Mouse (Mus musculus) G1E (cell line): ENCODE measurements around the gene Helz. TPM values are rescaled to one million over a fixed set of nuclear protein-coding genes. Genes with fewer than 3 reads are reported as not detected.
"Not testable (repeated sequence)": the region's sequence is repeated elsewhere in the genome, so short reads cannot be mapped to it uniquely, and the experiment has no call there.

Experiments used
- ATAC-seq: 2 replicates; pipeline ENCODE4 v1.8.0; 2016; ENCODE audit warnings: mild to moderate bottlenecking; ENCODE audit not compliant: insufficient number of reproducible peaks, poor library complexity, low FRiP score, severe bottlenecking; ENCODE audit errors: extremely low read depth
- DNase-seq: peaks from one replicate; pipeline ENCODE4 v3.0.0; 2012; ENCODE audit warnings: low spot score
- H3K27me3 ChIP-seq: 2 replicates; pipeline ENCODE4 v1.6.1; 2012; ENCODE audit warnings: mild to moderate bottlenecking, low read length, inconsistent platforms; ENCODE audit not compliant: insufficient read depth
- H3K36me3 ChIP-seq: replicated peaks from 2 replicates; pipeline ENCODE3; 2012; ENCODE audit warnings: mild to moderate bottlenecking, inconsistent platforms
- H3K4me1 ChIP-seq: 2 replicates; pipeline ENCODE4 v1.6.1; 2012; ENCODE audit warnings: low read depth, low read length, inconsistent platforms, mixed read lengths; ENCODE audit not compliant: insufficient read depth
- H3K4me3 ChIP-seq: 2 replicates; pipeline ENCODE4 v1.5.1; 2012; ENCODE audit warnings: low read depth, mild to moderate bottlenecking, inconsistent platforms, low read length, moderate library complexity, mixed read lengths
- H3K9me3 ChIP-seq: replicated peaks from 2 replicates; pipeline ENCODE4 v1.6.1; 2012; ENCODE audit warnings: inconsistent platforms
- CTCF ChIP-seq: IDR thresholded peaks from 2 replicates; pipeline ENCODE4 v1.5.1; 2012; ENCODE audit warnings: low read depth, low read length, inconsistent platforms, mixed read lengths
- GATA1 ChIP-seq: IDR thresholded peaks from 2 replicates; pipeline ENCODE4 v1.6.1; 2012; ENCODE audit warnings: borderline replicate concordance, low read length, inconsistent platforms, mixed read lengths
- GATA2 ChIP-seq: IDR thresholded peaks from 2 replicates; pipeline ENCODE4 v1.6.1; 2012; ENCODE audit warnings: low read depth, low read length, inconsistent platforms, borderline replicate concordance
- POLR2AphosphoS5 ChIP-seq: IDR thresholded peaks from 2 replicates; pipeline ENCODE4 v1.6.1; 2012; ENCODE audit warnings: low read depth, low read length, inconsistent platforms; ENCODE audit not compliant: insufficient replicate concordance
- TAL1 ChIP-seq: conservative IDR thresholded peaks from 2 replicates; pipeline ENCODE4 v1.6.1; 2012; ENCODE audit warnings: low read depth, low read length, inconsistent platforms, mixed read lengths
- polyA plus RNA-seq: library from polyadenylated mRNA; stranded (reverse); fragments of >175 nt; gene quantifications from 2 replicates; pipeline ENCODE4 v1.2.3, GENCODE M21; 2012
- total RNA-seq, 2 experiments: library from RNA; stranded (forward) in 1 of 2; stranded (reverse) in 1 of 2; fragments of 200-1000 nt in 1 of 2; fragments of >200 nt in 1 of 2; fragmentation: Nextera tagmentation in 1 of 2; gene quantifications; 2 replicates each; pipeline ENCODE4 v1.2.3; 2014 to 2017

Gene Helz
- total RNA-seq (2014; fragmentation: Nextera tagmentation) (63.5 and 92.8 TPM in 2 replicates), total RNA-seq (2017) (21.7 and 23.8 TPM in 2 replicates), polyA plus RNA-seq (97.3 and 114 TPM in 2 replicates)

DNA sequence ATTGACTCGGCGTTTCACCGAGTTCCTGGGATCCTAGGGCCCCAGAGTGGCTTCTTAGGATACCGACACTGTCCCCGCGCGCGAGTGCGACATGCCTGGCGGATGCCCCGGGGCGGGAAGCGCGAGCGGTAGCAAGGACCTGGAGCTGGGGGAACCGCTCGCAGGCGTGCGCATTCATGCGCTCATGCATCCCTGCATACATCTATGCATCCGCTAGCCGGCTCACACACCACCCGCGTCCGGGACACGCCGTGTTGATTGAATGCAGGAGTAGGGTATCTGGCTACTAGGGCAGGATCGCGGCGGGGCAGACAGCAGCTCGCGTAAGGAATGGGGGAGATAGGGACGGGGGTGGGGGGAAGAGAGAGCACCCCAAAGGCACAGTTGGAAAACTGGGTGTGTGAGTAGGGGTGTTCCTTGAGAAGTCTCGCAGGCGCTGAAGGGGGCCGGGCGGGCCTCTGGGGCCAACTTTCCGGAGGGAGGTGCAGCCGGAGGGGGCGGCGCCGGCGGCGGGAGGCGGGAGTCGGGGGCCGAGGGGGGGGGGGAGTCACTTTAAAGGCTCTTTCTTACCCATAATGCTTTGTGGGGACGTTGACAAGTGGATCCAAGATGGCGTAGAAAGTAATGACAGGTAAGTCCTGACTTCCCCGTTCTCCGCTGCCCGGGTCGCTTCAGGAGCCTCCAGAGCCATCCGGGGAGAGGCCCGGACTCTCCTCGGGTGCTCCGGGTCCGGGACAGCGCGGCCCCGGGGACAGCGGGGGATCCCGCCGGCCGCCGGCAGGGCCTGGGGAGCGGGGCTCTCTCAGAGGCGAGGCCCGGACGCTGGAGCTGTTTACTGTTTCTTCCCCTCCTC is at the start of gene Helz:
TSS of gene Helz (plus strand) at position 580 of the 853 bp plus-strand sequence.
- ATAC-seq = peak; percentile 76
- peak; percentile 91 for DNase-seq

DNA sequence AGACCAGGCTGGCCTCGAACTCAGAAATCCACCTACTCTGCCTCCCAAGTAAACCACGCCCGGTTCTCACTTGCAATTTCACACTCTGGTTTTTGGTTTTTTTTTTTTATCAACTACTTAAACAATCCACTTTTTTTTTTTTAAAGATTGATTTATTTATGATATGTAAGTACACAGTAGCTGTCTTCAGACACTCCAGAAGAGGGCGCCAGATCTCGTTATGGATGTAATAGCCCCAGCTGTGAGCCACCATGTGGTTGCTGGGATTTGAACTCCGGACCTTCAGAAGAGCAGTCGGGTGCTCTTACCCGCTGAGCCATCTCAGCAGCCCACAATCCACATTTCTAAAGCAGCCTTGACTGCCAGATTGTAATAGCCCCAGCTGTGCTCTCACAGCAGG is 44.9 kb upstream of the Helz start:
- no peak for ATAC-seq
- Histone ChIP-seq H3K4me1 (no peaks in the 10 kb centered on the region), H3K36me3 (peaks cover 42% of the 10 kb centered on the region), H3K4me3 (no peak overlapping the region), H3K27me3 (no peaks in the 10 kb centered on the region), H3K9me3 (no peaks in the 10 kb centered on the region)
- TF ChIP-seq CTCF = no peak
- no peak for TF ChIP-seq GATA2
- TF ChIP-seq GATA1 = no peak
- TF ChIP-seq TAL1 = no peak
- TF ChIP-seq POLR2AphosphoS5 = no peak
- no peak for DNase-seq

More for the DNA sequence above, at the start of gene Helz:
- Histone ChIP-seq H3K4me1 (peaks cover 20% of the 10 kb centered on the region), H3K9me3 (no peaks in the 10 kb centered on the region), H3K36me3 (peaks cover 27% of the 10 kb centered on the region), H3K4me3 (peak within 1 kb of the TSS; percentile 87), H3K27me3 (peaks cover 36% of the 10 kb centered on the region)
- TF ChIP-seq GATA2 = no peak
- no peak for TF ChIP-seq TAL1
- no peak for TF ChIP-seq POLR2AphosphoS5
- TF ChIP-seq GATA1 = no peak
- no peak for TF ChIP-seq CTCF

DNA sequence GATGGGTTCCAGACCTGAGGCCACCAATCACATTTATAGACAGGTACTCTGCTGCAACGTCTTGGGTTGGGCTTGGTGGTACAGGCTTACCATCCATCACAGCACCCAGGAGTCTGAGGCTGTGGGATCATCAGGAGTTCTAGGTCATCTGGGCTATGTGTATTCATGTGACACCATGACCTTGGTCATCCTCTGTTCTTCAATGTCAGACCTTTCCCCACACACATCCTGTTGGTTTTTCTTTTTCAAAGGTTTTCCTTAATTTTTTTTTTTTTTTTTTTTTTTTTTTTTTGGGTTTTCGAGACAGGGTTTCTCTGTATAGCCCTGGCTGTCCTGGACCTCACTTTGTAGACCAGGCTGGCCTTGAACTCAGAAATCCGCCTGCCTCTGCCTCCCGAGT is 43.4 kb upstream of the Helz start:
- H3K4me3 ChIP-seq, DNase-seq, H3K27me3 ChIP-seq, ATAC-seq, H3K9me3 ChIP-seq, H3K4me1 ChIP-seq: not testable (repeated sequence)
- peaks cover 30% of the 10 kb centered on the region for H3K36me3 ChIP-seq

DNA sequence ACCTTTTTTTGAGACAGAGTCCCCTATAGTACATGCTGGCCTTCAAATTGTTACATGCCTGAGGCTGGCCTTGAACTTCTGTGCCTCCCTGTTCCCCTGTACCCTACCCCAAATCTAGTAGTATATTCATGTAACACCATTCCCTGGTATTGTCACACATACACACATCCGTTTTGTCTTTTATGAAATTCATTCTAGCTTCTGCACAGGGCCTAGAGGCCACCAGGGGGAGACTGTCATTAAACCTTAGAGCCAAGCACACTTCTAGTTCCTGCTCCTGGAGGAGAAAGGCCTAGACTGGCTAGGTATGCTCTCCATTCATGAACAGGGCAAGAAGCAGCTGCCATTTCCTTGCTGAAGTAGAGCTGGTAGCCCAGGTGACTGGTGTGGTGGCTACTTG is 41.5 kb upstream of the Helz start:
- ATAC-seq (no peak), DNase-seq (no peak)
- no peaks in the 10 kb centered on the region for H3K9me3 ChIP-seq
- peaks cover 16% of the 10 kb centered on the region for H3K36me3 ChIP-seq
- H3K4me3 ChIP-seq = no peak overlapping the region
- TF ChIP-seq GATA1 (no peak), CTCF (peak; percentile 32; the same call in 1 of the 2 replicates), GATA2 (no peak), POLR2AphosphoS5 (no peak), TAL1 (no peak)
- H3K27me3 ChIP-seq = peaks cover 18% of the 10 kb centered on the region
- H3K4me1 ChIP-seq = peaks cover 10% of the 10 kb centered on the region

DNA sequence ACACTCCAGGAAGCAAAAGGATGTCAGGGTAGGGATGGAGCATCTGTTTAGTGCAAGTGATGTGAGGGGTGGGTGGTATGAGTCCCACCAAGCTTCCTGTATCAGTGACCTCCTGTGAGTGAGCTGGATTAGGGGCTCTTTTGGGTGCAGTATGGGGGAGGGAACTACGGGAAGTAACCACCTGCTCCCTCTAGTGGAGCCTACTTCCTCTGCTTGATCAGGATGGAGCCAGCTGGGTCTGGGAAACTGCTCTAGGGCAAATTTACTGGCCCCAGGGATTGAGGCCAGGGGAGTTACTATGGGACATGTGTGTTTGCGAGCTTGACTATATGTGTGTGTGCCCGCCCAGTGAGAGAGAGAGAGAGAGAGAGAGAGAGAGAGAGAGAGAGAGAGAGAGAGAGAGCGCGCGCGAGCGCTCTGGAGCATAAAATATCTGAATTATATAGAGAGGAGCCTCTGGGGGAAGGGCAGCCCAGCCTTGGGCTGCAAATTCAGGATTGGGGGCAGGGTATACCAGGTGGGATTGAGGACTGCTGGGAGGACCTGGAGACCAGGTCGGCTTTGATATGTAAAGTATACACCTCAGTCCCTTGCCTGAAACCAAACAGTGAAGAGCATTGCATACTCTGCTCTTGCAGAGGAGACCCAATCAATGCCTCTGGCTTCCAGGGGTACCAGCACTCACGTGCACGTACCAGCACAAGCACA is 37.9 kb upstream of the Helz start:
- Histone ChIP-seq H3K36me3 (no peaks in the 10 kb centered on the region), H3K9me3 (no peaks in the 10 kb centered on the region), H3K4me3 (no peak overlapping the region), H3K27me3 (peaks cover 26% of the 10 kb centered on the region), H3K4me1 (peaks cover 13% of the 10 kb centered on the region)
- ATAC-seq (no peak), DNase-seq (no peak)
- TF ChIP-seq TAL1 (no peak), POLR2AphosphoS5 (no peak), GATA1 (no peak), GATA2 (no peak), CTCF (no peak)

DNA sequence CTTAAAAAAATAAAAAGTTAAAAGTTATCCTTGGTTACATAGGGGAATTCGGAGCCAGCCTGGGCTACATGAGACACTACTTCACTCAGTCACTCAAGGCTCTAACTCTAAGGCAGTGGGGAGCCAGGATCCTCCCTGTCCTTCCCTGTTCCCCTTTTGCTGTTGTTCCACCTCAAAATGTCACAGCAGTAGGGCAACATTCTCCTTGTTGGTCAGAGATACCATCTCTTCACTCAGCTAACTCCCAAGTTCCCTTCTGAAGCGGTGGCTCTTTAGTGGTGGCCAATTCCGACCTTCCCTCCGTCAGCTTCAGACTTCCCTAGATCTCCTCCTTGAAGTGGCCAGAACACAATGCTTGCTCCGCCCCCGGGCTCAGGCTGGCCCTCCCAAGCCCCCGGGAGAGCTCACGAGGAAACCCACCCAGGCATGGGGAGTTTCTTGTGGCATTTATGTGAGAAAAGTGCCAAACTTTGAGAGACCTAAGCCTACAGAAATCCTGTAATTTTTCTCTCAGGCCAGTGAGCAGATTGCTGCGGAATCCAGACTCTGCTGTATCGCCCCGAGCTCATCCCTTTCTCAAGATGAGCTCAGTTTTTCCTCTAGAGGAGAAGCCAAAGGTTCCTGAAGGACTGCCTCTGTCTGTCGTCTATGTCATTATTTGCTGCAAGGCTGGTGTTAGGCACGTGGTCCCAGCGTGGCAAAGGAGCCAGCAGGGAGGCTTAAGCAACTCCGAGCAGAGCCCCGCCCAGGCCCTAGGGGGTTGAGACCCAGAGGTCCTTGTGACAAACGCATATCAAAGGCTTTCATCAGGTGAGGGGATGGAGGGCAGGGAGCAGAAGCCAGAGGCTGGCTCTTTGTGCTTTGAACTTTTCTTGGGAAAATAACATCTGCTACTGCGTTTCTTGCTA is 37.1 kb upstream of the Helz start:
- Histone ChIP-seq H3K4me3 (no peak overlapping the region; the same call in 1 of the 2 replicates), H3K36me3 (no peaks in the 10 kb centered on the region), H3K4me1 (peaks cover 13% of the 10 kb centered on the region), H3K27me3 (peaks cover 26% of the 10 kb centered on the region), H3K9me3 (no peaks in the 10 kb centered on the region)
- TF ChIP-seq CTCF = no peak
- no peak for TF ChIP-seq POLR2AphosphoS5
- no peak for TF ChIP-seq GATA2
- TF ChIP-seq TAL1 = no peak
- ATAC-seq (peak; percentile 74), DNase-seq (peak; percentile 11)
